In genomic region chr17:56499229-56499628, GRCm38 (mm10) we compare ENCODE assay signal across 29 mouse cellular contexts. TPM values are rescaled to one million over a fixed set of nuclear protein-coding genes. Genes with fewer than 3 reads are reported as not detected.
"Had no signal": no experiment of that assay in that cellular context is flagged by ENCODE, and none has a peak within 500 bp of the region (broad histone marks: within the 10 kb centered on the region; RNA-seq: fewer than 3 reads in every experiment).

No protein-coding gene starts in this region.

- H3K4me1 ChIP-seq: kidney, embryonic 15.5 days; limb, embryonic 12.5 days; liver, embryonic 12.5 days; liver, embryonic 15.5 days; lung, embryonic 15.5 days; megakaryocyte, embryonic 14.5 days had no signal

- H3K4me3 ChIP-seq: kidney, embryonic 15.5 days; limb, embryonic 12.5 days; limb, embryonic 15.5 days; liver, embryonic 12.5 days; liver, embryonic 15.5 days; lung, embryonic 15.5 days; megakaryocyte, embryonic 14.5 days; midbrain, embryonic 10.5 days had no signal

- DNase-seq: kidney, adult 8-10 months; kidney, postnatal 10 days; kidney, postnatal 4 days; left cerebral cortex, postnatal 4 days; lung, adult 18-20 months; lung, postnatal 10 days; lung, postnatal 36 days; right cerebral cortex, adult 18-20 months; right cerebral cortex, postnatal 14 days; right cerebral cortex, postnatal 4 days; thymus, adult 2 months; thymus, postnatal 14 days; thymus, postnatal 4 days had no signal

- ATAC-seq: liver, embryonic 12.5 days had no signal

- H3K27me3 ChIP-seq: kidney, embryonic 15.5 days; limb, embryonic 12.5 days; limb, embryonic 15.5 days; liver, embryonic 15.5 days; lung, embryonic 15.5 days had no signal

- H3K4me2 ChIP-seq: kidney, embryonic 15.5 days; limb, embryonic 12.5 days; limb, embryonic 15.5 days; liver, embryonic 12.5 days; liver, embryonic 15.5 days; lung, embryonic 15.5 days had no signal

- H3K9ac ChIP-seq: kidney, embryonic 15.5 days; limb, embryonic 12.5 days; limb, embryonic 15.5 days; liver, embryonic 12.5 days; liver, embryonic 15.5 days; lung, embryonic 15.5 days had no signal

- H3K36me3 ChIP-seq: kidney, embryonic 15.5 days; limb, embryonic 12.5 days; limb, embryonic 15.5 days; liver, embryonic 15.5 days; lung, embryonic 15.5 days; midbrain, embryonic 10.5 days had no signal

- H3K27ac ChIP-seq: kidney, embryonic 15.5 days; limb, embryonic 12.5 days; limb, embryonic 15.5 days; liver, embryonic 12.5 days; liver, embryonic 15.5 days; lung, embryonic 15.5 days; midbrain, embryonic 10.5 days; stomach, postnatal 0 days had no signal

RNA-seq across cellular contexts. Expression of gene Znrf4, which starts 13.0 kb away (rescaled TPM):
- total RNA-seq: layer of hippocampus, adult 18-20 months; layer of hippocampus, postnatal 14 days; left cerebral cortex, adult 8-10 months; left cerebral cortex, postnatal 14 days; left cerebral cortex, postnatal 4 days; midbrain, postnatal 0 days had no signal
- polyA plus RNA-seq: kidney, embryonic 15.5 days; limb, embryonic 12.5 days; limb, embryonic 15.5 days; liver, embryonic 12.5 days; liver, embryonic 15.5 days; lung, embryonic 15.5 days; midbrain, embryonic 10.5 days; midbrain, postnatal 0 days; neural tube, embryonic 14.5 days; stomach, embryonic 14.5 days; stomach, postnatal 0 days had no signal
